Mouse (Mus musculus) T-helper 1 cell (primary cell): ENCODE data around the gene Zfp598.
"Not testable (repeated sequence)": the region's sequence is repeated elsewhere in the genome, so short reads cannot be mapped to it uniquely, and the experiment has no call there.

Source experiments
- in situ Hi-C: fragments of 300-600 bp; cut with MboI, MseI; formaldehyde crosslinking; loops from one replicate; pipeline ENCODE4 v1.15.1; 2025; ENCODE audit warnings: high pct_unique_total_duplicates

The Zfp598 gene

GRCm38 (mm10) chr17:24687146-24687595 lies 17.7 kb downstream of the Zfp598 start:
- in situ Hi-C loops: no loop called here

- in situ Hi-C loops: no loop called here
Observed at GRCm38 (mm10) chr17:24687599-24687998, 18.1 kb downstream of the Zfp598 start.

GRCm38 (mm10) chr17:24689251-24690081 lies 20.0 kb downstream of the Zfp598 start, which contains the start of gene Syngr3:
Syngr3 (minus strand) TSS chr17:24689955.
- in situ Hi-C loops: no loop called here

GRCm38 (mm10) chr17:24692385-24692784 lies 22.9 kb downstream of the Zfp598 start:
- in situ Hi-C loops: no loop called here

GRCm38 (mm10) chr17:24695326-24696010 lies 26.0 kb downstream of the Zfp598 start:
- in situ Hi-C loops: no loop called here

GRCm38 (mm10) chr17:24696011-24696697 lies 26.7 kb downstream of the Zfp598 start, which contains the start of the genes Gfer and Noxo1:
Gfer (minus strand) TSS chr17:24696156.
Noxo1 (plus strand) TSS chr17:24696234.
- in situ Hi-C loops: no loop called here

- in situ Hi-C loops: no loop called here
Observed at GRCm38 (mm10) chr17:24697985-24698384, 28.5 kb downstream of the Zfp598 start.

GRCm38 (mm10) chr17:24698715-24699114 lies 29.2 kb downstream of the Zfp598 start:
- in situ Hi-C loops: no loop called here

GRCm38 (mm10) chr17:24699473-24699872 lies 30.0 kb downstream of the Zfp598 start:
- in situ Hi-C loops: no loop called here

GRCm38 (mm10) chr17:24701251-24701650 lies 31.8 kb downstream of the Zfp598 start:
- in situ Hi-C loops: loop anchor here (10.0 kb wide), 1 partner anchor 556 kb away; no protein-coding TSS in a partner anchor

GRCm38 (mm10) chr17:24705821-24706220 lies 36.3 kb downstream of the Zfp598 start:
- in situ Hi-C loops: loop anchor here (10.0 kb wide), 1 partner anchor 561 kb away; no protein-coding TSS in a partner anchor

GRCm38 (mm10) chr17:24706982-24707800 lies 37.7 kb downstream of the Zfp598 start, which contains the start of gene Tbl3:
Tbl3 (minus strand) TSS chr17:24707660.
- in situ Hi-C loops: loop anchor here (10.0 kb wide), 1 partner anchor 562 kb away; no protein-coding TSS in a partner anchor

GRCm38 (mm10) chr17:24707801-24708425 lies 38.4 kb downstream of the Zfp598 start:
- in situ Hi-C loops: loop anchor here (10.0 kb wide), 1 partner anchor 563 kb away; no protein-coding TSS in a partner anchor

GRCm38 (mm10) chr17:24708646-24709045 lies 39.2 kb downstream of the Zfp598 start:
- in situ Hi-C loops: loop anchor here (10.0 kb wide), 1 partner anchor 564 kb away; no protein-coding TSS in a partner anchor

GRCm38 (mm10) chr17:24715556-24715955 lies 46.1 kb downstream of the Zfp598 start:
- in situ Hi-C loops: no loop called here

- in situ Hi-C loops: no loop called here
Observed at GRCm38 (mm10) chr17:24716166-24716682, 46.7 kb downstream of the Zfp598 start.

GRCm38 (mm10) chr17:24717943-24718342 lies 48.5 kb downstream of the Zfp598 start, which contains the start of the genes Rnf151 and Rps2:
Rnf151 (minus strand) TSS chr17:24718063.
Rps2 (plus strand) TSS chr17:24718116.
- in situ Hi-C loops: no loop called here

GRCm38 (mm10) chr17:24718938-24719337 lies 49.5 kb downstream of the Zfp598 start:
- in situ Hi-C loops: not testable (repeated sequence)

- in situ Hi-C loops: no loop called here
Observed at GRCm38 (mm10) chr17:24719494-24720222, 50.2 kb downstream of the Zfp598 start.
